Mouse (Mus musculus) ES-E14 (cell line): ENCODE measurements around the gene Rint1.

Source experiments
- CHD2 ChIP-seq: IDR thresholded peaks from 2 replicates; pipeline ENCODE4 v1.6.1; 2014; ENCODE audit warnings: mild to moderate bottlenecking, low read depth, low read length, inconsistent platforms
- HCFC1 ChIP-seq: IDR thresholded peaks from 2 replicates; pipeline ENCODE4 v1.6.1; 2012; ENCODE audit warnings: low read length, inconsistent platforms, borderline replicate concordance; ENCODE audit not compliant: insufficient read depth
- MAFK ChIP-seq: IDR thresholded peaks from 2 replicates; pipeline ENCODE4 v1.6.1; 2014; ENCODE audit warnings: mild to moderate bottlenecking, low read depth, low read length, inconsistent platforms; ENCODE audit not compliant: insufficient read depth
- ZC3H11A ChIP-seq: IDR thresholded peaks from 2 replicates; pipeline ENCODE4 v1.6.1; 2012; ENCODE audit warnings: low read depth, mild to moderate bottlenecking, inconsistent platforms, low read length, borderline replicate concordance
- ZNF384 ChIP-seq: IDR thresholded peaks from 2 replicates; pipeline ENCODE4 v1.6.1; 2012; ENCODE audit warnings: low read depth, low read length, inconsistent platforms

DNA sequence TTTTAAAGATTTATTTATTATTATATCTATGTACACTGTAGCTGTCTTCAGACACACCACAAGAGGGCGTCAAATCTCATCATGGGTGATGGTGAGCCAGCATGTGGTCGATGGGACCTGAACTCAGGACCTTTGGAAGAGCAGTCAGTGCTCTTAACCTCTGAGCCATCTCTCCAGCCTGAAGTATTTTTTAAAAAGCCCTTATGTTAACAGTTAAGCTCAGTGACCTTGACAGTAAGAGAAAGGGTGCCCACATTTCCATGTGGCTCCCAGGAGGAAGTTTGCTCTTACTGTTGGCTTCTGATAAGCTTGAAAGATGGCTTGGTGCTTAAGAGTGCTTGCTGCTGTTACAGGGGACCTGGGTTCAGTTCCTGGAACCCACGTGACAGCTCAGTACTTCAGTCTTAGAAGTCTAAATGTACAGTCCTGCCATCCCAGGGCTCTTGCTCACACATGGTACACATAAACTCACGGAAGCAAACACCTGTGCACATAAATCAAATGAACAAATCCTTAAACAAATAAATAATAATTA is 1.6 kb downstream of the Rint1 start:
- TF ChIP-seq MAFK (no peak), HCFC1 (no peak), CHD2 (no peak), ZC3H11A (no peak), ZNF384 (no peak)
